Mouse (Mus musculus) kidney, adult 2 months (tissue): ENCODE measurements around the gene Grk5.

Experiments used
- CTCF ChIP-seq: fragments of 200-500 bp; conservative IDR thresholded peaks from 2 replicates; pipeline ENCODE4 v1.5.1; 2011; ENCODE audit warnings: low read depth, mild to moderate bottlenecking, control low read depth, low read length, moderate library complexity, mixed read lengths; ENCODE audit not compliant: insufficient read depth, insufficient read length
- POLR2A ChIP-seq: fragments of 200-500 bp; IDR thresholded peaks from one replicate; pipeline ENCODE4 v1.6.1; 2011; ENCODE audit warnings: low read depth, low read length, control low read depth

- TF ChIP-seq CTCF (no peak), POLR2A (no peak)
Measured at GRCm38 (mm10) chr19:61049413-61049812, 159.9 kb downstream of the Grk5 start.
